Mouse (Mus musculus): ENCODE data around the gene Cnga2. TPM values are rescaled to one million over a fixed set of nuclear protein-coding genes. Genes with fewer than 3 reads are reported as not detected.

Gene Cnga2
- total RNA-seq, 1 experiment from 2014 or later: not detected

GRCm38 (mm10) chrX:72022241-72022640 is 30.6 kb downstream of the Cnga2 start:
- no peak for ATAC-seq (replicated peaks in 1 of 2; ENCODE audit: insufficient read depth in 1 of 2, low FRiP score in 2 of 2, low TSS enrichment in 1 of 2, low read depth in 1 of 2, poor library complexity in 2 of 2, severe bottlenecking in 2 of 2)

- peak; percentile 56 to 62; a peak in 2 of 4 replicates for ATAC-seq (replicated peaks in 1 of 2; ENCODE audit: insufficient read depth in 1 of 2, low FRiP score in 2 of 2, low TSS enrichment in 1 of 2, low read depth in 1 of 2, poor library complexity in 2 of 2, severe bottlenecking in 2 of 2)
Measured at GRCm38 (mm10) chrX:72022750-72023398, 31.2 kb downstream of the Cnga2 start.

GRCm38 (mm10) chrX:72023542-72023941 is 31.9 kb downstream of the Cnga2 start:
- peak in 1 of 2 experiments; percentile 53; a peak in 1 of 4 replicates for ATAC-seq (replicated peaks in 1 of 2; ENCODE audit: insufficient read depth in 1 of 2, low FRiP score in 2 of 2, low TSS enrichment in 1 of 2, low read depth in 1 of 2, poor library complexity in 2 of 2, severe bottlenecking in 2 of 2)

GRCm38 (mm10) chrX:72044056-72044455 is 52.4 kb downstream of the Cnga2 start:
- ATAC-seq (replicated peaks in 1 of 2; ENCODE audit: insufficient read depth in 1 of 2, low FRiP score in 2 of 2, low TSS enrichment in 1 of 2, low read depth in 1 of 2, poor library complexity in 2 of 2, severe bottlenecking in 2 of 2): no peak

GRCm38 (mm10) chrX:72047918-72048317 is 56.3 kb downstream of the Cnga2 start:
- no peak for ATAC-seq (replicated peaks in 1 of 2; ENCODE audit: insufficient read depth in 1 of 2, low FRiP score in 2 of 2, low TSS enrichment in 1 of 2, low read depth in 1 of 2, poor library complexity in 2 of 2, severe bottlenecking in 2 of 2)

Other genes starting within 250 kb of the Cnga2 start
- gene Vma21, start 175.9 kb upstream of the Cnga2 start, total RNA-seq (2017): 9.2 and 16.8 TPM in 2 replicates
- gene Gm1141, start 70.8 kb upstream of the Cnga2 start, total RNA-seq (2017): not detected in 2 replicates
- gene Prrg3, start 29.2 kb upstream of the Cnga2 start, total RNA-seq (2017): not detected in 2 replicates
- not detected in 2 replicates for gene Fate1, start 18.9 kb upstream of the Cnga2 start, total RNA-seq (2017)
- not detected in 2 replicates for gene Magea4, start 230.2 kb downstream of the Cnga2 start, total RNA-seq (2017)

All from hematopoietic stem cell, adult 5-6 weeks (primary cell).